Mouse (Mus musculus): ENCODE measurements around the gene Lonrf2. TPM values are rescaled to one million over a fixed set of nuclear protein-coding genes. Genes with fewer than 3 reads are reported as not detected.

The Lonrf2 gene
- total and polyA plus RNA-seq, 2 experiments: not detected

DNA sequence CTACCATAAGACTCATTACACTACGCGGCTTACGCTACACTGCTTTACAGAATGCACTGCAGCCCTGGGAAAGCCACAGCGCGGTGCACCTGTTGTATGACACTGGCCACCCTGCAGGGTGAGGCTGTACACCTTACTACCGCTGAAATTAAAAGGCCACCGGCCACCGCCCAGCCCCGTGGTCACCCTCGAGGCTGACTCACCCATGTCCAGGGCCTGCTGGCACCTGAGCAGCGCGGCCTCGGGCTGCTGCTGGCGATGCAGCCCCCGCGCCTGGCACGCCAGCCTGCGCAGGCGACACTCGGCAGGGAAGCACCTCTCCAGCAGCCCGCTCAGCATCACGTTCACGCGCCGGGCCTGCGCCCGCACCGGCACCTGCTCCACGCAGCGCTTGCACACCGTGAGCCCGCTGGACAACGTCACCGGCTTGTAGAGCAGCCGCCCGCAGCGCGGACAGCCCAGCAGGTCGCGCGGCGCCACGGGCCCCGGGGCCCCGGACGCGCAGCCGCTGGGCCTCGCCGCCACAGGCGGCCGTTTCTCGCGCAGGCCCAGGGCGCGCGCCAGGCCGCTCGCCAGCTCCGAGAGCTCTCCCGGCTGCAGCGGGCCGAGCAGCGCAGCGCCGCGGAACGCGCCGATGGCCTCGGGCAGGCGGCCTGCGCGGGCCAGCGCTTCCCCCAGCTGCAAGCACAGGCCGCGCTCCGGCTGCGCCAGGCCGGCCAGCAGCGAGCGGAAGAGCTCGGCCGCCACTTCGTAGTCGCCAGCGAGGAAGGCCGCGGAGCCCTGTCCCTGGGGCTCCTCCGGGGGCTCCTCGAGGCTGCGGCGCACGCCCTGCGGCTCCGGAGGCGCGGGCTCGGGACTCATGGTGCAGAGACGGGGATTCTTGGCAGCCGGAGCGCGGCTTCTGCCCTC, 689 bp downstream of the Lonrf2 start:
- no peak overlapping the region for H3K9ac ChIP-seq (ENCODE audit: low read depth, low read length)
- H3K27ac ChIP-seq (replicated peaks; ENCODE audit: insufficient read depth, low read depth, low read length): no peak overlapping the region
- H3K36me3 ChIP-seq (ENCODE audit: control insufficient read depth, insufficient read depth, low read length): no peaks in the 10 kb centered on the region
- no peaks in the 10 kb centered on the region for H3K4me1 ChIP-seq (ENCODE audit: control insufficient read depth, insufficient read depth, low read length)
- H3K79me2 ChIP-seq (ENCODE audit: control insufficient read depth, insufficient read depth, low read length): no peaks in the 10 kb centered on the region
- H3K27me3 ChIP-seq (ENCODE audit: control insufficient read depth, insufficient read depth, low read length): peaks cover 18% of the 10 kb centered on the region
- TF ChIP-seq CTCF (IDR thresholded peaks at IDR 0.05; ENCODE audit: low read depth, low read length) (no peak), POLR2A (IDR thresholded peaks at IDR 0.05; ENCODE audit: extremely low read depth, insufficient read depth, low read length) (no peak)
- H3K4me3 ChIP-seq (ENCODE audit: insufficient read depth, low read depth, low read length): no peak overlapping the region
- 5% methylated on average over 103 of the region's 103 CpGs for WGBS
- DNase-seq (ENCODE audit: extremely low read depth, low read depth, low spot score): no peak

DNA sequence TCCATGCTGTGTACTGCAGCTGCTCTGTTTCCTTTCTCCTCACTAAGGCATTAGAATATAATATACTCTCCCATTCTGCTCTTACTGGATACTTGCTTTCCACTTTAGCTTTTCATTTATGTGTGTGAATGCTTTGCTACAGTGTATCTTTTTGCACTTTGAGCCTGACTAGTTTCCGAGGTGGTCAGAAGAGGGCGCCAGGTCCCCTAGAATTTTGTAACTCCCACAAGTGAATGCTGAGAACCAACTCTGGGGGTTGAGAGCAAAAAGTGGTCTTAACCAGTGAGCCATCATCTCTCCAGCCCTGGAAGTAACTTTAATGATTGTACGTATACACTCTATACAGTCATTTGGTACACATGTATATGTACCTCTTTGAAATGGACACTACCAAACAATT, 1.6 kb downstream of the Lonrf2 start:
- Histone ChIP-seq H3K27me3 (ENCODE audit: control insufficient read depth, insufficient read depth, low read length) (peaks cover 18% of the 10 kb centered on the region), H3K4me3 (ENCODE audit: insufficient read depth, low read depth, low read length) (no peak overlapping the region), H3K9ac (ENCODE audit: low read depth, low read length) (no peak overlapping the region), H3K4me1 (ENCODE audit: control insufficient read depth, insufficient read depth, low read length) (no peaks in the 10 kb centered on the region), H3K79me2 (ENCODE audit: control insufficient read depth, insufficient read depth, low read length) (no peaks in the 10 kb centered on the region), H3K27ac (replicated peaks; ENCODE audit: insufficient read depth, low read depth, low read length) (no peak overlapping the region), H3K36me3 (ENCODE audit: control insufficient read depth, insufficient read depth, low read length) (no peaks in the 10 kb centered on the region)
- peak; percentile 14 for DNase-seq (ENCODE audit: extremely low read depth, low read depth, low spot score)
- WGBS: 36% methylated on average over 3 of the region's 3 CpGs
- TF ChIP-seq CTCF (IDR thresholded peaks at IDR 0.05; ENCODE audit: low read depth, low read length): no peak
- no peak for TF ChIP-seq POLR2A (IDR thresholded peaks at IDR 0.05; ENCODE audit: extremely low read depth, insufficient read depth, low read length)

DNA sequence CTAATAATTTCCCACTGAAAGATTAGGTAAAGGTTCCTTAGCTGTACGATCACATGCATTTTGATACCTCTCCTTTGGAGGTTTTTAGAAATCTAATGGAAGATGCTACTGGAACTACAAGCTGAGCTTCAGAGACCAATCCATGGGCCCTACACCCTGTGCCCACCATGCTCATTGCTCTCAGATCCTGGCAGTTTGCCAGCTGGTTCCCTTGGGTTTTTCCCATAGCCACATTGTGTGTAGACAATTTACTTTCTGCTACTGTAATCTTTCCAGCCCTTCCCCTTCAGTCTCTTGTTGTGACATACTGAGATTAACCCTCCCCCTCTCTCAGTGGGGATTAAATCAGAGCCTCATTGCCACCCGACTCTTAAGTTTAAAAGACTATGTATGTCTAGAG, 11.6 kb downstream of the Lonrf2 start:
- Histone ChIP-seq H3K4me1 (ENCODE audit: control insufficient read depth, insufficient read depth, low read length) (no peaks in the 10 kb centered on the region), H3K27me3 (ENCODE audit: control insufficient read depth, insufficient read depth, low read length) (no peaks in the 10 kb centered on the region), H3K27ac (replicated peaks; ENCODE audit: insufficient read depth, low read depth, low read length) (no peak overlapping the region), H3K4me3 (ENCODE audit: insufficient read depth, low read depth, low read length) (no peak overlapping the region), H3K36me3 (ENCODE audit: control insufficient read depth, insufficient read depth, low read length) (no peaks in the 10 kb centered on the region), H3K79me2 (ENCODE audit: control insufficient read depth, insufficient read depth, low read length) (no peaks in the 10 kb centered on the region), H3K9ac (ENCODE audit: low read depth, low read length) (no peak overlapping the region)
- no peak for DNase-seq (ENCODE audit: extremely low read depth, low read depth, low spot score)
- WGBS: 82% methylated on average over 2 of the region's 2 CpGs
- TF ChIP-seq CTCF (IDR thresholded peaks at IDR 0.05; ENCODE audit: low read depth, low read length): no peak
- TF ChIP-seq POLR2A (IDR thresholded peaks at IDR 0.05; ENCODE audit: extremely low read depth, insufficient read depth, low read length): no peak

DNA sequence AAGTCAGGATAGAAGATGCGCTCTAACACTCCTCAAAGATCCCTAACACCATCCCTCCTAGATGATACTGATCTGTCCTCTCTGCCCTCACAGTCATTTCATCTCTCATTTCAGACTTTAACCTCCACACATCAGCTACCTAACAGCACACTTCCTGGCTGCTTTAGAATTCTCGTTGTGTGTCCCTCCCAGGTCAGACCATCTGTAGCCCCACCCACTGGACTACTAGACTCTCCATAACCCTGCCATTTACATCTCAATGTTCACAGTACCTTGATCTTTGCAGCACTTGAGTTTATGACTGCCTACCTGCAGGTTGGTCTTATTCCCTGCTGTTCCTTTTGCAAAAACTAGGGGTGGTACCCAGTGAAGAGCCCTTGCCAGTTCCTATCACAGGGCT, 12.7 kb downstream of the Lonrf2 start:
- no peaks in the 10 kb centered on the region for H3K4me1 ChIP-seq (ENCODE audit: control insufficient read depth, insufficient read depth, low read length)
- H3K4me3 ChIP-seq (ENCODE audit: insufficient read depth, low read depth, low read length): no peak overlapping the region
- WGBS: 52% methylated on average over 2 of the region's 2 CpGs
- no peaks in the 10 kb centered on the region for H3K27me3 ChIP-seq (ENCODE audit: control insufficient read depth, insufficient read depth, low read length)
- no peaks in the 10 kb centered on the region for H3K79me2 ChIP-seq (ENCODE audit: control insufficient read depth, insufficient read depth, low read length)
- no peak overlapping the region for H3K27ac ChIP-seq (replicated peaks; ENCODE audit: insufficient read depth, low read depth, low read length)
- DNase-seq (ENCODE audit: extremely low read depth, low read depth, low spot score): no peak
- no peaks in the 10 kb centered on the region for H3K36me3 ChIP-seq (ENCODE audit: control insufficient read depth, insufficient read depth, low read length)
- TF ChIP-seq CTCF (IDR thresholded peaks at IDR 0.05; ENCODE audit: low read depth, low read length): no peak
- no peak for TF ChIP-seq POLR2A (IDR thresholded peaks at IDR 0.05; ENCODE audit: extremely low read depth, insufficient read depth, low read length)
- no peak overlapping the region for H3K9ac ChIP-seq (ENCODE audit: low read depth, low read length)

DNA sequence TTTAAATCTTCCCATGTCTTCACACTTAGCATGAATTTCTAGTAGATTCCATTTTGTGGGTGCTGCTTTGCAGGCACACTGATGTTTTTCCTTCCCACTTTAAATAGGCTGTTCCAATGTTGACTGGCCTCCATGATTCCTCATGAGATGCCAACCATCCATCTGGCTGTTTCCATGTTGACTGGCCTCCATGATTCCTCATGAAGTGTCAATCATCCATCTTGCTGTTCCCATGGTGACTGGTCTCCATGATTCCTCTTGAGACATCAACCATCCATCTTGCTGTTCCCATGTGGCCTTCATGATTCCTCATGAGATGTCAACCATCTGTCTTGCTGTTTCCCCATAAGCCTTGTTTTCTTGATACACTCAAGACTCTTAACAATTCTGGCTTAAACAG, 16.8 kb downstream of the Lonrf2 start:
- H3K27ac ChIP-seq (replicated peaks; ENCODE audit: insufficient read depth, low read depth, low read length): no peak overlapping the region
- TF ChIP-seq POLR2A (IDR thresholded peaks at IDR 0.05; ENCODE audit: extremely low read depth, insufficient read depth, low read length): no peak
- no peak for DNase-seq (ENCODE audit: extremely low read depth, low read depth, low spot score)

DNA sequence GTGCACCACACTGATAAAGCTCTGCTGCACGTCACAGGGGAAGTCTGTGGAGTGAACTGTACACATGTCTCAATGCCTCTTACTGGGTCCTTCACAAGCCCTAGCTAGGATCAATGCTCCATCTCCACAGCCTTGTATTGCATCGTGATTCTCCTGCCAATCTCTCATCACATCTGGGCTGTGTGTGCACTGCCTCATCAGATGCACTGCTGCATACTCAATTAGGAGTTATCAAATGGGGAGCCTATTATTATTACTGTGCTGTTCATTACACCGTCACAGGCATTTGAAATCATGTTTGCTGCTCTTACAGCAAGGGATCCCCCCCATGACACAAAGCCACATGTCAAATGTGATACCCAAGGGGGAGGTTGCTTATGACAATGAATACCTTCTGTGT, 18.8 kb downstream of the Lonrf2 start:
- 71% methylated on average over 3 of the region's 3 CpGs for WGBS
- H3K27me3 ChIP-seq (ENCODE audit: control insufficient read depth, insufficient read depth, low read length): no peaks in the 10 kb centered on the region; the same call in 1 of the 2 replicates
- H3K4me3 ChIP-seq (ENCODE audit: insufficient read depth, low read depth, low read length): no peak overlapping the region
- no peaks in the 10 kb centered on the region for H3K4me1 ChIP-seq (ENCODE audit: control insufficient read depth, insufficient read depth, low read length)
- H3K27ac ChIP-seq (replicated peaks; ENCODE audit: insufficient read depth, low read depth, low read length): no peak overlapping the region
- no peaks in the 10 kb centered on the region for H3K36me3 ChIP-seq (ENCODE audit: control insufficient read depth, insufficient read depth, low read length)
- H3K79me2 ChIP-seq (ENCODE audit: control insufficient read depth, insufficient read depth, low read length): no peaks in the 10 kb centered on the region
- TF ChIP-seq CTCF (IDR thresholded peaks at IDR 0.05; ENCODE audit: low read depth, low read length) (no peak), POLR2A (IDR thresholded peaks at IDR 0.05; ENCODE audit: extremely low read depth, insufficient read depth, low read length) (no peak)
- H3K9ac ChIP-seq (ENCODE audit: low read depth, low read length): no peak overlapping the region
- DNase-seq (ENCODE audit: extremely low read depth, low read depth, low spot score): no peak

More for the DNA sequence above, 16.8 kb downstream of the Lonrf2 start:
- Histone ChIP-seq H3K79me2 (ENCODE audit: control insufficient read depth, insufficient read depth, low read length) (no peaks in the 10 kb centered on the region), H3K4me3 (ENCODE audit: insufficient read depth, low read depth, low read length) (no peak overlapping the region), H3K9ac (ENCODE audit: low read depth, low read length) (no peak overlapping the region), H3K27me3 (ENCODE audit: control insufficient read depth, insufficient read depth, low read length) (no peaks in the 10 kb centered on the region; the same call in 1 of the 2 replicates), H3K4me1 (ENCODE audit: control insufficient read depth, insufficient read depth, low read length) (no peaks in the 10 kb centered on the region), H3K36me3 (ENCODE audit: control insufficient read depth, insufficient read depth, low read length) (no peaks in the 10 kb centered on the region)
